Mouse (Mus musculus) spleen, adult 2 months (tissue): ENCODE measurements around the gene Gm21885. TPM values are rescaled to one million over a fixed set of nuclear protein-coding genes. Genes with fewer than 3 reads are reported as not detected.

Experiments used
- DNase-seq, 2 experiments: peaks; one replicate each; pipeline versions ENCODE4 v3.0.0 to v3.0.0-alpha.2; 2012 to 2021; ENCODE audit warnings: low spot score in 2 of 2, low read depth in 1 of 2
- H3K27ac ChIP-seq: fragments of 200-500 bp; 2 replicates; pipeline ENCODE4 v1.5.1; 2012; ENCODE audit warnings: low read length, inconsistent platforms; ENCODE audit not compliant: insufficient read depth
- H3K27me3 ChIP-seq: fragments of 200-500 bp; 2 replicates; pipeline ENCODE4 v1.6.1; 2012; ENCODE audit warnings: mild to moderate bottlenecking, moderate library complexity, low read length, inconsistent platforms; ENCODE audit not compliant: control insufficient read depth, insufficient read depth
- H3K36me3 ChIP-seq: fragments of 200-500 bp; 2 replicates; pipeline ENCODE4 v1.6.1; 2012; ENCODE audit warnings: mild to moderate bottlenecking, low read length, inconsistent platforms; ENCODE audit not compliant: control insufficient read depth, insufficient read depth
- H3K4me1 ChIP-seq: fragments of 200-500 bp; 2 replicates; pipeline ENCODE4 v1.6.1; 2011; ENCODE audit warnings: inconsistent platforms; ENCODE audit not compliant: control insufficient read depth, insufficient read depth, insufficient read length
- H3K4me3 ChIP-seq: fragments of 200-500 bp; 2 replicates; pipeline ENCODE4 v1.5.1; 2011; ENCODE audit warnings: mild to moderate bottlenecking, inconsistent platforms; ENCODE audit not compliant: insufficient read depth, insufficient read length; ENCODE audit errors: extremely low read depth
- CTCF ChIP-seq: fragments of 200-500 bp; IDR thresholded peaks from 2 replicates; pipeline ENCODE4 v1.5.1; 2011; ENCODE audit warnings: mild to moderate bottlenecking, inconsistent platforms; ENCODE audit not compliant: insufficient read depth, insufficient read length, insufficient replicate concordance; ENCODE audit errors: extremely low read depth
- POLR2A ChIP-seq: fragments of 200-500 bp; IDR thresholded peaks from 2 replicates; pipeline ENCODE4 v1.6.1; 2011; ENCODE audit warnings: low read depth, low read length, inconsistent platforms
- WGBS: fragments of 180-500 bp; shearing (Covaris S2); methylation state at CpG from one replicate; pipeline ENCODE4 v1.1.7; 2018; 5-methylcytosine and 5-hydroxymethylcytosine counted together
- polyA plus RNA-seq: library from polyadenylated mRNA; depleted of rRNA; stranded (reverse); fragments of >200 nt; gene quantifications from 2 replicates; pipeline ENCODE4 v1.2.3, GENCODE M21; 2012

The Gm21885 gene
- polyA plus RNA-seq, 1 experiment, result not detected

DNA sequence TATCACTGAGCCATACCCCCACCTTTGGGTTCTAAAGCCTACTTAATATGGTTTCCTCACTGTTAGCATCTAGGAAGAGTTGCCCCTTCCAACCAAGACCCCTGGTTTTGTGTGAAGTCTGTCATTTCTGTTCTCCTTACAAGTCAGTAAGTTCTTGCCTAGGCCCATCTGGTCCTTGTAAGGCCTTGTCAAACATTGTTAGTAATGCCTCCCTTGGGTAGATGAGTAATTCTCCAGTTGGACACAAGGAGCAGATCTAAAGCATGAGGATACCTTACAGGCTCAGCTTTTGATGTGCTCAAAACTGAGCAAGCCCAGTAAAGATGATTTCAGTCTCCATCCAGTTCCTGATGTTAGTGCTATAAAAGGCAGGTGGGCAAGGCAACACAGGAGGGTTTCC is 12.9 kb upstream of the Gm21885 start:
- no peak for DNase-seq
- H3K4me1 ChIP-seq, result no peaks in the 10 kb centered on the region
- H3K27ac ChIP-seq, result no peak overlapping the region
- no peaks in the 10 kb centered on the region for H3K36me3 ChIP-seq
- no peak for TF ChIP-seq CTCF
- TF ChIP-seq POLR2A, result no peak
- H3K4me3 ChIP-seq, result no peak overlapping the region
- H3K27me3 ChIP-seq, result no peaks in the 10 kb centered on the region

DNA sequence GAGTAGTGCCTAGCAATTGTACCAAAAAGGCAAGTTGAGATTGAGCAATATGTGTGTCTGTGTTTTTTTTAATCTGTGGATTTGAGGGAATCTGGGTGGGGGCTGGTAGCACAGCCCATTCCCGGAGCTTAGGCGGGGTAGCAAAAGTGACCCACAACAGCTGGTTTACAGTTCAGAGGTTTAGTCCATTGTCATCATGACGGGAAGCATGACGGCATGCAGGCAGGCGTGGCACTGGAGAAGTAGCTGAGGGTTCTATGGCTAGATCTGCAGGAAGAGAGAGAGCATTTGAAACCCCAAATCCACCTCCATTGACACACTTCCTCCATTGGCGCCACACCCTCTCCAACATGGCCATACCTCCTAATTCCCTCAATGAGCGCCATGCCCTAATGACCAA is 11.8 kb upstream of the Gm21885 start:
- DNase-seq, result no peak
- Histone ChIP-seq H3K4me3 (no peak overlapping the region), H3K4me1 (no peaks in the 10 kb centered on the region), H3K36me3 (no peaks in the 10 kb centered on the region), H3K27ac (no peak overlapping the region), H3K27me3 (no peaks in the 10 kb centered on the region)
- TF ChIP-seq CTCF (no peak), POLR2A (no peak)
- 86% methylated on average over 7 of the region's 7 CpGs for WGBS

DNA sequence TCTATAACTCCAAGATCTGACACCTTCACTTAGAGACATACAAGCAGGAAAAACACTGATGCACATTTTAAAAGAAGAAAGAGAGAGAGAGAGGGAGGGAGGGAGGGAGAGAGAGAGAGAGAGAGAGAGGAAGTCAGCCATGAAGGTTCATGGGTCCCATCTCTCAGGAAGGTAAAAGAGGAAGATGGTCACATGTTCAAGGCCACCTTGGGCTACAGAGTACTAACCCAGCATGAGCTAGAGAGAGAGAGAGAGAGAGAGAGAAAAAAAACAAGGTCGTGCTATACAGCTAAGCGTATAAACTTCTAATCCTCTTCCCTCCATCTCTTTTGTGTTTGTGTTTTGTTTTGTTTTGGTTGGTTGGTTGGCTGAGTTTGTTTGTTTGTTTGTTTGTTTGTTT is 10.7 kb upstream of the Gm21885 start:
- H3K27me3 ChIP-seq, result no peaks in the 10 kb centered on the region
- no peak overlapping the region for H3K4me3 ChIP-seq
- H3K36me3 ChIP-seq, result no peaks in the 10 kb centered on the region
- no peak for DNase-seq
- no peak overlapping the region for H3K27ac ChIP-seq
- WGBS, result 59% methylated on average over 2 of the region's 2 CpGs
- TF ChIP-seq CTCF, result no peak
- TF ChIP-seq POLR2A, result no peak
- no peaks in the 10 kb centered on the region; the same call in 1 of the 2 replicates for H3K4me1 ChIP-seq

GRCm38 (mm10) chr11:94272960-94273927 is 8.4 kb upstream of the Gm21885 start:
- no peaks in the 10 kb centered on the region; the same call in 1 of the 2 replicates for H3K4me1 ChIP-seq
- H3K27ac ChIP-seq, result no peak overlapping the region
- WGBS, result 91% methylated on average over 21 of the region's 21 CpGs
- H3K27me3 ChIP-seq, result no peaks in the 10 kb centered on the region
- DNase-seq, result no peak
- TF ChIP-seq CTCF (no peak), POLR2A (no peak)
- H3K36me3 ChIP-seq, result no peaks in the 10 kb centered on the region
- H3K4me3 ChIP-seq, result no peak overlapping the region

DNA sequence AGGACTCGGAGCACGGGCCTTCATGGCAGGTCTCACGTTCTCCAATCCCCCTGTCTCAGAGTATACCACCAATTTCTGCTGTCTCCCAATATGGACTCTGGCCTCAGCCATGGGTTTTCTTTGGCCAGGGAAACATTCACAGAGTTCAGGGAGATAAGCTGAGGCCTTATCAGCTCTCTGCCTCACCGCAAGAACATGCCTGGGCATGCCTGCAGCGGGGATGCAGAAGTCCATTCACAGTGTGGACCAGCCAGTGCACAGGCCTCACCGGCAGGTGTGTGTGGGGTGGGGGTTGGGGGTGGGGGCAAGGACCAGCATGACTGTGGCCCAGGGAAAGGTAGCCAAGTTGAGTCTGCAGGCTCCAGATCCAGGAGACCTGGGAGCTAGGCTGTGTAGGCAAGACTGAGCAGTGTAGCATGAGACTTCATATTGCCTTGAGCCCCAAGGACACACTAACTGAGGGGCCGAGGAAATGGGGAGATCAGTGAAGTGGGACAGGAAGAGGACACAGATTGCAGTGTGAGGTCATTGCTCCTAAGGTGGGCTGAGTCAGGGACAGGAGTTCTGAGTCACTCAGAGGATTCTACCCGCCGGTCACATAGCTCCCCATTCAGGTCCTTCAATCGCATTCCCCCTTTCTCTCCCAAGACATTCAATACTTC is 7.3 kb upstream of the Gm21885 start:
- Histone ChIP-seq H3K27me3 (no peaks in the 10 kb centered on the region), H3K4me3 (no peak overlapping the region), H3K36me3 (no peaks in the 10 kb centered on the region), H3K27ac (no peak overlapping the region), H3K4me1 (no peaks in the 10 kb centered on the region; the same call in 1 of the 2 replicates)
- WGBS, result 84% methylated on average over 10 of the region's 10 CpGs
- TF ChIP-seq POLR2A (no peak), CTCF (no peak)
- DNase-seq, result no peak

DNA sequence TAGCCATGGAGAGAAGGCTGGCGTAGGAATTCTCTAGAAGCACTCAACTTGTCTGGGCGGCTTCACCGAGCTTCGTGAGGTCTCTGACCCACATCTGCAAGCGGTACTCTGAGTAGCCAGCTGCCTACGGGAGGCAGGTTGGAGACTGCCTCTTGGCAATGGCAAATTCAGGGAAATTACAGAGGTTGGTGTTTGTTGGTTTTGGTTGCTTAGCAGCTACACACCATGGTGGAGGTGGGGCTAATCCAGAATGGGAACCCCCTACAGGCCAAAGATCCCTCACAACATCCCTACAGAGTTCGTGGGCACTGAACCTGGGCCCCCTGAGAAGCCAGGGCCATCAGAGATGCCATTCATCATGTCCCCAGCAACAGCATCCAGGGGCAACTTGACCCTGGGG is 6.4 kb upstream of the Gm21885 start:
- TF ChIP-seq POLR2A, result no peak
- TF ChIP-seq CTCF, result no peak
- Histone ChIP-seq H3K4me1 (no peaks in the 10 kb centered on the region; the same call in 1 of the 2 replicates), H3K4me3 (no peak overlapping the region), H3K27me3 (no peaks in the 10 kb centered on the region), H3K27ac (no peak overlapping the region), H3K36me3 (no peaks in the 10 kb centered on the region)
- WGBS, result 89% methylated on average over 7 of the region's 7 CpGs
- DNase-seq, result no peak

DNA sequence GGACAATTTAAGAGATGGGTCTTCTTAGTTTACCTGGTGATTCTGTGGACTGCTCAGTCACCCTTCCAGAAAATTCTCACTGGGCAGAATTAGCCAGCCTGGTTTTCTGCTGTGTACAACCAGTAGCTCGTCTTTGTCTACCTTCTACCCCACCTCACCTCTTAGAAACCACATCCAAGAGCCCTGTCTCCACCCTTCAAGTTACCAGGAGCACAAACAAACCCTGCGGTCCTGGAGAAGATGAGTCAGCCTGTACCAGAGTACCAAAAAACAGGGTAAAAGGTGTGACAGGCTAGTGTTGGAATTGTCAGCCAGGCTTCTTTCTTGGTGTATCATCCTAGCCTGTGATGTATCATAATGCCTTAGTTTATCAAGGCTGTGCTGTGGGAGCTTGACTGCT is 6.0 kb upstream of the Gm21885 start:
- Histone ChIP-seq H3K27ac (no peak overlapping the region), H3K36me3 (no peaks in the 10 kb centered on the region), H3K4me3 (no peak overlapping the region), H3K4me1 (no peaks in the 10 kb centered on the region; the same call in 1 of the 2 replicates), H3K27me3 (no peaks in the 10 kb centered on the region)
- peak in 1 of 2 experiments; percentile 57 for DNase-seq
- WGBS, result 64% methylated on average over 2 of the region's 2 CpGs
- TF ChIP-seq CTCF (no peak), POLR2A (no peak)
